Mouse (Mus musculus) neural tube, embryonic 10.5 days (tissue): Measurements from ENCODE around the gene Xylt1.
A peak's percentile ranks its signal among the peaks of the same experiment; 100 is the strongest.

ENCODE experiments used
- DNase-seq: peaks from one replicate; pipeline ENCODE4 v3.0.0-alpha.2; 2017; ENCODE audit warnings: low spot score; ENCODE audit errors: extremely low spot score

Xylt1 gene

GRCm38 (mm10) chr7:117612788-117613473, 232.2 kb downstream of the Xylt1 start:
- DNase-seq: no peak

GRCm38 (mm10) chr7:117613796-117614195, 233.0 kb downstream of the Xylt1 start:
- no peak for DNase-seq

- no peak for DNase-seq
Measured at GRCm38 (mm10) chr7:117614346-117614745, 233.6 kb downstream of the Xylt1 start.

GRCm38 (mm10) chr7:117614851-117615250, 234.1 kb downstream of the Xylt1 start:
- no peak for DNase-seq

- peak; percentile 36 for DNase-seq
Measured at GRCm38 (mm10) chr7:117616277-117616676, 235.5 kb downstream of the Xylt1 start.

GRCm38 (mm10) chr7:117618715-117619150, 238.0 kb downstream of the Xylt1 start:
- DNase-seq: peak; percentile 35

GRCm38 (mm10) chr7:117621566-117621965, 240.8 kb downstream of the Xylt1 start:
- DNase-seq: no peak

GRCm38 (mm10) chr7:117622769-117623168, 242.0 kb downstream of the Xylt1 start:
- DNase-seq: no peak

- DNase-seq: no peak
Measured at GRCm38 (mm10) chr7:117628791-117629190, 248.0 kb downstream of the Xylt1 start.

- DNase-seq: no peak
Measured at GRCm38 (mm10) chr7:117630657-117631056, 249.9 kb downstream of the Xylt1 start.

- DNase-seq: no peak
Measured at GRCm38 (mm10) chr7:117635584-117635983, 254.8 kb downstream of the Xylt1 start.

GRCm38 (mm10) chr7:117636713-117637112, 255.9 kb downstream of the Xylt1 start:
- DNase-seq: no peak

GRCm38 (mm10) chr7:117637997-117638396, 257.2 kb downstream of the Xylt1 start:
- no peak for DNase-seq

GRCm38 (mm10) chr7:117652637-117653036, 271.9 kb downstream of the Xylt1 start:
- no peak for DNase-seq

- DNase-seq: no peak
Measured at GRCm38 (mm10) chr7:117655732-117656131, 275.0 kb downstream of the Xylt1 start.

GRCm38 (mm10) chr7:117658180-117658579, 277.4 kb downstream of the Xylt1 start:
- DNase-seq: no peak

- DNase-seq: no peak
Measured at GRCm38 (mm10) chr7:117658739-117659138, 278.0 kb downstream of the Xylt1 start.

- no peak for DNase-seq
Measured at GRCm38 (mm10) chr7:117667286-117667685, 286.5 kb downstream of the Xylt1 start.

GRCm38 (mm10) chr7:117668226-117668625, 287.4 kb downstream of the Xylt1 start:
- no peak for DNase-seq

- DNase-seq: no peak
Measured at GRCm38 (mm10) chr7:117672121-117672591, 291.4 kb downstream of the Xylt1 start.

- peak; percentile 45 for DNase-seq
Measured at GRCm38 (mm10) chr7:117686120-117686996, 305.6 kb downstream of the Xylt1 start.

- no peak for DNase-seq
Measured at GRCm38 (mm10) chr7:117686997-117687302, 306.2 kb downstream of the Xylt1 start.
